Mouse (Mus musculus): ENCODE measurements around the gene Rab5c. TPM values are rescaled to one million over a fixed set of nuclear protein-coding genes. Genes with fewer than 3 reads are reported as not detected.
A peak's percentile ranks its signal among the peaks of the same experiment; 100 is the strongest.

Gene Rab5c
- polyA plus RNA-seq, 1 experiment from 2014 or later: 35.1 TPM

GRCm38 (mm10) chr11:100703851-100704531, 34.0 kb downstream of the Rab5c start, which contains the start of gene Dhx58:
Gene Dhx58 (minus strand): TSS chr11:100704271.
- Histone ChIP-seq H3K4me3 (no peak within 1 kb of the TSS), H3K4me1 (replicated peaks) (peaks cover 12% of the 10 kb centered on the region), H3K27me3 (peaks cover 15% of the 10 kb centered on the region; the same call in 1 of the 2 replicates), H3K9ac (no peak within 1 kb of the TSS), H3K9me3 (no peaks in the 10 kb centered on the region), H3K27ac (replicated peaks) (no peak within 1 kb of the TSS), H3K4me2 (0 out of 2 replicates have a peak within 1 kb of the TSS, but pooled peaks have one; percentile 35), H3K36me3 (peaks cover 47% of the 10 kb centered on the region)
- ATAC-seq (ENCODE audit: low read depth): no peak
- WGBS: 77% methylated on average over 7 of the region's 7 CpGs

DNA sequence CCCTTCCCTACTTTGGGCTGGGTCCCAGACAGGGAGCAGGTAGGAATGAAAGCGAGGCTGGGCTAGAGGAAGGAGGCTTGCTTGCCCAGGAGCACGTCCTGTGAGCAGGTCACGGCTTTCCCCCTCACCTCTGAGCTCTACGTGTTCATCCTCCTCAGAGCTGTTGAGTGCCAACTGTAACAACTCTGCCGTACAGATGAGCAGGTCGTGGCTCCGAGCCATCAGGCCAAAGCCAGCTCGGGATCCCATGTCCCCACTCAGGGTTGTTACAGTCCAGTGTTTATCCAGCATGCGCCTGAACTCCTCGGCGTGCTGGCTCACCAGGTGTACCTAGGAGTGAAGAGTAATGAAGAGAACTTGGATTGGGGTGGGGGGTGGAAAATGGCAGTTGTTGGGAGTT, 34.6 kb downstream of the Rab5c start:
- H3K9ac ChIP-seq: no peak overlapping the region
- WGBS: 77% methylated on average over 11 of the region's 11 CpGs
- no peak for ATAC-seq (ENCODE audit: low read depth)
- H3K36me3 ChIP-seq: peaks cover 41% of the 10 kb centered on the region
- no peak overlapping the region for H3K27ac ChIP-seq (replicated peaks)
- H3K4me3 ChIP-seq: no peak overlapping the region
- H3K4me2 ChIP-seq: no peak overlapping the region
- H3K27me3 ChIP-seq: peaks cover 15% of the 10 kb centered on the region; the same call in 1 of the 2 replicates
- H3K4me1 ChIP-seq (replicated peaks): peaks cover 12% of the 10 kb centered on the region
- H3K9me3 ChIP-seq: no peaks in the 10 kb centered on the region

- ATAC-seq (ENCODE audit: low read depth): no peak
- H3K4me3 ChIP-seq: no peak overlapping the region
- peaks cover 12% of the 10 kb centered on the region for H3K4me1 ChIP-seq (replicated peaks)
- WGBS: 44% methylated on average over 7 of the region's 7 CpGs
- H3K9ac ChIP-seq: no peak overlapping the region
- H3K27ac ChIP-seq (replicated peaks): no peak overlapping the region
- H3K9me3 ChIP-seq: no peaks in the 10 kb centered on the region
- H3K36me3 ChIP-seq: peaks cover 36% of the 10 kb centered on the region
- peak overlapping the region; percentile 35 for H3K4me2 ChIP-seq
- peaks cover 15% of the 10 kb centered on the region; the same call in 1 of the 2 replicates for H3K27me3 ChIP-seq
These were observed 35.1 kb downstream of the Rab5c start for GRCm38 (mm10) chr11:100702906-100703305.

- 42% methylated on average over 19 of the region's 19 CpGs for WGBS
- H3K9me3 ChIP-seq: no peaks in the 10 kb centered on the region
- no peak overlapping the region for H3K4me3 ChIP-seq
- ATAC-seq (ENCODE audit: low read depth): peak; percentile 40; the same call in 1 of the 2 replicates
- peaks cover 12% of the 10 kb centered on the region for H3K4me1 ChIP-seq (replicated peaks)
- H3K4me2 ChIP-seq: peak overlapping the region; percentile 35
- H3K27me3 ChIP-seq: peaks cover 15% of the 10 kb centered on the region; the same call in 1 of the 2 replicates
- H3K36me3 ChIP-seq: peaks cover 30% of the 10 kb centered on the region
- no peak overlapping the region for H3K9ac ChIP-seq
- no peak overlapping the region for H3K27ac ChIP-seq (replicated peaks)
These were observed 35.7 kb downstream of the Rab5c start for GRCm38 (mm10) chr11:100702081-100702851.

- no peak for ATAC-seq (ENCODE audit: low read depth)
- Histone ChIP-seq H3K27ac (replicated peaks) (no peak overlapping the region), H3K36me3 (peaks cover 20% of the 10 kb centered on the region), H3K4me2 (peak overlapping the region; percentile 39), H3K9me3 (no peaks in the 10 kb centered on the region), H3K4me3 (peak overlapping the region; percentile 17), H3K4me1 (replicated peaks) (peaks cover 12% of the 10 kb centered on the region), H3K9ac (peak overlapping the region; percentile 34), H3K27me3 (peaks cover 15% of the 10 kb centered on the region; the same call in 1 of the 2 replicates)
- WGBS: under 1% methylated on average over 14 of the region's 14 CpGs
These were observed 36.7 kb downstream of the Rab5c start for GRCm38 (mm10) chr11:100701301-100701700.

GRCm38 (mm10) chr11:100700710-100701109, 37.3 kb downstream of the Rab5c start:
- Histone ChIP-seq H3K36me3 (peaks cover 14% of the 10 kb centered on the region), H3K4me3 (0 out of 2 replicates have a peak overlapping the region, but pooled peaks have one; percentile 17), H3K4me1 (replicated peaks) (peaks cover 12% of the 10 kb centered on the region), H3K9me3 (no peaks in the 10 kb centered on the region), H3K27ac (replicated peaks) (no peak overlapping the region), H3K9ac (no peak overlapping the region), H3K4me2 (peak overlapping the region; percentile 39; the same call in 1 of the 2 replicates), H3K27me3 (peaks cover 15% of the 10 kb centered on the region; the same call in 1 of the 2 replicates)
- 70% methylated on average over 3 of the region's 3 CpGs for WGBS
- no peak for ATAC-seq (ENCODE audit: low read depth)

- Histone ChIP-seq H3K9me3 (no peaks in the 10 kb centered on the region), H3K4me2 (no peak overlapping the region), H3K9ac (no peak overlapping the region), H3K27me3 (peaks cover 25% of the 10 kb centered on the region), H3K27ac (replicated peaks) (no peak overlapping the region), H3K36me3 (no peaks in the 10 kb centered on the region), H3K4me3 (no peak overlapping the region), H3K4me1 (replicated peaks) (peaks cover 14% of the 10 kb centered on the region)
- WGBS: 76% methylated on average over 7 of the region's 7 CpGs
- no peak for ATAC-seq (ENCODE audit: low read depth)
These were observed 40.1 kb downstream of the Rab5c start for GRCm38 (mm10) chr11:100697921-100698320.

- H3K4me3 ChIP-seq: no peak overlapping the region
- H3K9me3 ChIP-seq: no peaks in the 10 kb centered on the region
- no peaks in the 10 kb centered on the region for H3K36me3 ChIP-seq
- peak; percentile 59; the same call in 1 of the 2 replicates for ATAC-seq (ENCODE audit: low read depth)
- peaks cover 17% of the 10 kb centered on the region for H3K4me1 ChIP-seq (replicated peaks)
- H3K9ac ChIP-seq: no peak overlapping the region
- peaks cover 38% of the 10 kb centered on the region for H3K27me3 ChIP-seq
- H3K27ac ChIP-seq (replicated peaks): no peak overlapping the region
- no peak overlapping the region for H3K4me2 ChIP-seq
- 41% methylated on average over 5 of the region's 5 CpGs for WGBS
These were observed 43.1 kb downstream of the Rab5c start for GRCm38 (mm10) chr11:100694926-100695325.

DNA sequence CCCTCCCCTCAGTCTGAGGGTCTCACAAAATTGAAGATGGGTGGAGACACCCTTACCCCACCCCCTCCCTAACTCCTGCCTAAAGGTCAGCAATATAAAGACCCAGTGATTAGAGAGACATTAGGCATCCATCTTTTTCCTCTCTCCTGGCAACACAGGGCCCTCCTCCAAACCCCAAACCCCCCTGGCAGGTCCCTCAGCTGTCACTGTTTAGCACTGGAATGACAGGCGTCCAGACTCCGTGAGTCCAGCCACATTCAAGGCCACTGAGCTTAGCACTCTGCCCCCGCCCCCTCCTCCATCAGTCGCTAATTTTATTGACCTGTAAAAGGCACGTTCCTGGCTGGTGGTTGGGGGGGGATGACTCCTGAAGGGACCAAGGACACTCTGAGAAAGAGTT, 44.9 kb downstream of the Rab5c start:
- WGBS: 18% methylated on average over 5 of the region's 5 CpGs
- Histone ChIP-seq H3K9ac (no peak overlapping the region), H3K27me3 (peaks cover 38% of the 10 kb centered on the region), H3K4me3 (no peak overlapping the region), H3K9me3 (no peaks in the 10 kb centered on the region), H3K36me3 (no peaks in the 10 kb centered on the region), H3K27ac (replicated peaks) (no peak overlapping the region), H3K4me2 (no peak overlapping the region), H3K4me1 (replicated peaks) (peaks cover 17% of the 10 kb centered on the region)
- ATAC-seq (ENCODE audit: low read depth): no peak

DNA sequence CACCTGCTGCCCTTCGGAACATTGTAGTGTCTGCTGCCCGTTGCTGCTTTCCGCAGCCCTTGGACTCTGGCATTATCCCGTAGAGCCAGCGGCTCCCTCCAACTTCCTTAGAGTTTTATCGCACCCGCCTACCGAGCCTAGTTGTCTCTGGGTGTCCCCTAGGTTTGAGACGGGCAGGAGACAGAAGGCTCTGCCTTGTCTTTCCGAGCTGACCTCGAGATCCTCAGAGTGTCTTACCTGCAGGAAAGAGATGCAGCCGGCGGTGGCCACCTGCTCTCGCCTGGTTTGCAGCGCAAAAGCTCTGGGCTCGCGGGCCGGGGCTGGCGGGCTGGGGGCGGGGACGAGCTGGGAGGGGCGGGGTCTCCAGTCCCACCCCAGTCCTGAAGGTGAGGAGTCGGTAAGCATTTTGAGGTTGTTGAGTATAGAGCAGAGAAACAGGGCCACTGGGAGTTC, 45.8 kb downstream of the Rab5c start, which contains the start of gene Zfp385c:
Gene Zfp385c (minus strand): TSS at position 292 of the 453 bp plus-strand sequence.
- H3K9me3 ChIP-seq: no peaks in the 10 kb centered on the region
- H3K27ac ChIP-seq (replicated peaks): no peak within 1 kb of the TSS
- ATAC-seq (ENCODE audit: low read depth): no peak
- 2% methylated on average over 23 of the region's 23 CpGs for WGBS
- no peaks in the 10 kb centered on the region for H3K36me3 ChIP-seq
- H3K9ac ChIP-seq: peak within 1 kb of the TSS; percentile 54; the same call in 1 of the 2 replicates
- H3K4me3 ChIP-seq: peak within 1 kb of the TSS; percentile 22
- peaks cover 17% of the 10 kb centered on the region for H3K4me1 ChIP-seq (replicated peaks)
- peaks cover 38% of the 10 kb centered on the region for H3K27me3 ChIP-seq
- peak within 1 kb of the TSS; percentile 48 for H3K4me2 ChIP-seq

DNA sequence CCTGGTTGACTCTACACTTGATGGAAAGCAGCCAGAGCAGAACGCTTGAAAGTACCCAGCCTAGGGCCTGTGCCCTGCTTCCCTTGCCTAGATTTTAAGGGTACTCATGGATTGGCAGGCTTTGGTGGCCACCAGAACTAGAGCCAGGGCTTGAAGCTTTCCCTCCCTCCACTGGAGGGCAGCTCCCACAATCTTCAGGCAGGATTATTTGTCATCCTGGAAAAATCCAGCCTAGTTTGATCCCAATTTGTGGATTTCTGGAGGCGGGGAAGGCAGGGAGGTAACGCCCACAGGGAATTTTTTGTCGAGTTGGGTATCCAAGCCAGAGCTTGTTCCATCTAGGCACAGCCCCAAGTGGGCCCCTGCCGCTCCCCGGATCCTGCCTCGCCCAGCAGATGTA, 47.6 kb downstream of the Rab5c start:
- no peak overlapping the region for H3K4me2 ChIP-seq
- no peak for ATAC-seq (ENCODE audit: low read depth)
- WGBS: 77% methylated on average over 7 of the region's 7 CpGs

DNA sequence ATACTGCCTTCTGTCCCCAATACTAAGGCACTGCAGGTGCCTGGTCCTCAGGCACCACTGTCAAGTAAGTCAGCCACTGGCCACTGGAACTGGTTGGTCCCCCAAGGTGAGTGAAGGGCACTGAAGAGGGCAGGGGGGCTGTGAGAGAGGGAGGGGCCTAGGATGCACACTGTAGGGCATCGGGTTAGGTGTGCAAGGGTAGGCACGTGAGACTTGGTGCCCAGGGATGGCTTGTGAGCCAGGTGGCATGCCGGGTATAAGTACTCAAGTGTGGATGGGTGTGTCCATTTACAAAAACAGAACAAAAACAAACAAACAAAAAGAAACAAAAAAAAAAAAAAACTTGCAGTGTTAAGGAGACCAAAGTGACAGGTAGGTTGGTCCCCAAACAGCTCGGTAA, 49.6 kb downstream of the Rab5c start:
- ATAC-seq (ENCODE audit: low read depth): no peak

More for the DNA sequence above, 47.6 kb downstream of the Rab5c start:
- Histone ChIP-seq H3K9ac (no peak overlapping the region), H3K4me1 (replicated peaks) (peaks cover 17% of the 10 kb centered on the region), H3K36me3 (no peaks in the 10 kb centered on the region), H3K27me3 (peaks cover 38% of the 10 kb centered on the region), H3K27ac (replicated peaks) (no peak overlapping the region), H3K9me3 (no peaks in the 10 kb centered on the region), H3K4me3 (no peak overlapping the region)

More for the DNA sequence above, 49.6 kb downstream of the Rab5c start:
- H3K4me1 ChIP-seq (replicated peaks): peaks cover 17% of the 10 kb centered on the region
- peaks cover 33% of the 10 kb centered on the region for H3K27me3 ChIP-seq
- no peak overlapping the region for H3K4me3 ChIP-seq
- H3K9ac ChIP-seq: no peak overlapping the region
- H3K27ac ChIP-seq (replicated peaks): no peak overlapping the region
- H3K9me3 ChIP-seq: no peaks in the 10 kb centered on the region
- H3K4me2 ChIP-seq: no peak overlapping the region
- 75% methylated on average over 4 of the region's 4 CpGs for WGBS
- no peaks in the 10 kb centered on the region for H3K36me3 ChIP-seq

Data from neural tube, embryonic 13.5 days (tissue).